Mouse (Mus musculus) neural tube, embryonic 12.5 days (tissue): ENCODE measurements around the gene Olfr631. TPM values are rescaled to one million over a fixed set of nuclear protein-coding genes. Genes with fewer than 3 reads are reported as not detected.
"Not testable (repeated sequence)": the region's sequence is repeated elsewhere in the genome, so short reads cannot be mapped to it uniquely, and the experiment has no call there.

Source experiments
- ATAC-seq: fragments of 200-750 bp; cut with Nextera tagmentation; 2 replicates; pipeline ENCODE4 v1.8.0; 2017; ENCODE audit warnings: low read depth, mild to moderate bottlenecking, moderate TSS enrichment, moderate library complexity; ENCODE audit not compliant: low FRiP score
- H3K27ac ChIP-seq: fragments of 300-500 bp; sonication (generic); 2 replicates; pipeline ENCODE4 v1.5.1; 2016
- H3K27me3 ChIP-seq: fragments of 300-500 bp; sonication (generic); replicated peaks from 2 replicates; pipeline ENCODE4 v1.6.1; 2016; ENCODE audit warnings: mild to moderate bottlenecking
- H3K36me3 ChIP-seq: fragments of 300-500 bp; sonication (generic); 2 replicates; pipeline ENCODE4 v1.6.1; 2016; ENCODE audit warnings: mild to moderate bottlenecking
- H3K4me1 ChIP-seq: fragments of 300-500 bp; sonication (generic); 2 replicates; pipeline ENCODE4 v1.6.1; 2016
- H3K4me2 ChIP-seq: fragments of 300-500 bp; sonication (generic); replicated peaks from 2 replicates; pipeline ENCODE4 v1.6.1; 2016; ENCODE audit warnings: mild to moderate bottlenecking
- H3K4me3 ChIP-seq: fragments of 300-500 bp; sonication (generic); 2 replicates; pipeline ENCODE4 v1.5.1; 2016
- H3K9ac ChIP-seq: fragments of 300-500 bp; sonication (generic); 2 replicates; pipeline ENCODE4 v1.6.1; 2016; ENCODE audit warnings: mild to moderate bottlenecking
- H3K9me3 ChIP-seq: fragments of 300-500 bp; sonication (generic); 2 replicates; pipeline ENCODE4 v1.6.1; 2016; ENCODE audit warnings: mild to moderate bottlenecking
- WGBS: fragments of 180-500 bp; shearing (Covaris S2); methylation state at CpG from one replicate; pipeline ENCODE4 v1.1.7; 2016; 5-methylcytosine and 5-hydroxymethylcytosine counted together
- polyA plus RNA-seq: library from polyadenylated mRNA; unstranded; fragments of >200 nt; fragmentation: Nextera tagmentation; extraction: Ambion mirVana; gene quantifications from 2 replicates; pipeline ENCODE4 v1.2.1, GENCODE M21; 2016

Olfr631 gene
- not detected in 2 replicates for polyA plus RNA-seq

- H3K36me3 ChIP-seq: no peaks in the 10 kb centered on the region
- H3K27me3 ChIP-seq: no peaks in the 10 kb centered on the region
- no peak within 1 kb of the TSS for H3K27ac ChIP-seq
- H3K9ac ChIP-seq: no peak within 1 kb of the TSS
- no peak within 1 kb of the TSS for H3K4me3 ChIP-seq
- no peaks in the 10 kb centered on the region for H3K4me1 ChIP-seq
- no peaks in the 10 kb centered on the region for H3K9me3 ChIP-seq
- no peak for ATAC-seq
- no peak within 1 kb of the TSS for H3K4me2 ChIP-seq
Observed at GRCm38 (mm10) chr7:103928525-103928924, at the start of gene Olfr631. TSS of gene Olfr631 (plus strand) at chr7:103928825.

- Histone ChIP-seq H3K4me3 (no peak within 1 kb of the TSS), H3K36me3 (no peaks in the 10 kb centered on the region), H3K9ac (no peak within 1 kb of the TSS), H3K4me1 (no peaks in the 10 kb centered on the region), H3K27ac (no peak within 1 kb of the TSS), H3K9me3 (no peaks in the 10 kb centered on the region), H3K27me3 (no peaks in the 10 kb centered on the region), H3K4me2 (no peak within 1 kb of the TSS)
- ATAC-seq: no peak
Observed at GRCm38 (mm10) chr7:103886152-103886551, 42.5 kb upstream of the Olfr631 start, which contains the start of gene Olfr66. TSS of gene Olfr66 (minus strand) at chr7:103886252.

- no peak within 1 kb of the TSS for H3K27ac ChIP-seq
- no peaks in the 10 kb centered on the region for H3K27me3 ChIP-seq
- H3K36me3 ChIP-seq: no peaks in the 10 kb centered on the region
- no peak within 1 kb of the TSS for H3K4me2 ChIP-seq
- H3K9ac ChIP-seq: no peak within 1 kb of the TSS
- no peaks in the 10 kb centered on the region for H3K9me3 ChIP-seq
- ATAC-seq: no peak
- no peak within 1 kb of the TSS for H3K4me3 ChIP-seq
- 88% methylated on average over 1 of the region's 1 CpGs for WGBS
- no peaks in the 10 kb centered on the region for H3K4me1 ChIP-seq
Observed at GRCm38 (mm10) chr7:103894385-103894784, 34.2 kb upstream of the Olfr631 start, which contains the start of gene Olfr64. TSS of gene Olfr64 (minus strand) at chr7:103894485.

GRCm38 (mm10) chr7:103903187-103903586 is 25.4 kb upstream of the Olfr631 start, which contains the start of gene Olfr65:
TSS of gene Olfr65 (plus strand) at chr7:103903487.
- Histone ChIP-seq H3K4me2 (no peak within 1 kb of the TSS), H3K4me1 (no peaks in the 10 kb centered on the region), H3K9me3 (no peaks in the 10 kb centered on the region), H3K27ac (no peak within 1 kb of the TSS), H3K4me3 (no peak within 1 kb of the TSS), H3K36me3 (no peaks in the 10 kb centered on the region), H3K9ac (no peak within 1 kb of the TSS), H3K27me3 (no peaks in the 10 kb centered on the region)
- 79% methylated on average over 2 of the region's 2 CpGs for WGBS
- ATAC-seq: no peak

GRCm38 (mm10) chr7:103910047-103910446 is 18.6 kb upstream of the Olfr631 start:
- 58% methylated on average over 3 of the region's 3 CpGs for WGBS
- Histone ChIP-seq H3K9me3 (no peaks in the 10 kb centered on the region), H3K4me3 (no peak overlapping the region), H3K27me3 (no peaks in the 10 kb centered on the region), H3K4me1 (no peaks in the 10 kb centered on the region), H3K9ac (no peak overlapping the region), H3K36me3 (no peaks in the 10 kb centered on the region), H3K27ac (no peak overlapping the region), H3K4me2 (no peak overlapping the region)
- no peak for ATAC-seq

- Histone ChIP-seq H3K27ac (no peak overlapping the region), H3K27me3 (no peaks in the 10 kb centered on the region), H3K4me3 (no peak overlapping the region), H3K36me3 (no peaks in the 10 kb centered on the region), H3K4me1 (no peaks in the 10 kb centered on the region), H3K9me3 (no peaks in the 10 kb centered on the region), H3K9ac (no peak overlapping the region), H3K4me2 (no peak overlapping the region)
- 45% methylated on average over 8 of the region's 8 CpGs for WGBS
- no peak for ATAC-seq
Observed at GRCm38 (mm10) chr7:103912969-103913511, 15.6 kb upstream of the Olfr631 start.

- H3K36me3 ChIP-seq: no peaks in the 10 kb centered on the region
- no peak overlapping the region for H3K4me3 ChIP-seq
- no peaks in the 10 kb centered on the region for H3K4me1 ChIP-seq
- H3K4me2 ChIP-seq: no peak overlapping the region
- H3K27me3 ChIP-seq: no peaks in the 10 kb centered on the region
- H3K9me3 ChIP-seq: no peaks in the 10 kb centered on the region
- H3K27ac ChIP-seq: no peak overlapping the region
- no peak overlapping the region for H3K9ac ChIP-seq
- ATAC-seq: no peak
Observed at GRCm38 (mm10) chr7:103915338-103915737, 13.3 kb upstream of the Olfr631 start.

GRCm38 (mm10) chr7:103934264-103934663 is 5.6 kb downstream of the Olfr631 start, which contains the start of gene Olfr632:
TSS of gene Olfr632 (plus strand) at chr7:103934347.
- Histone ChIP-seq H3K4me2 (no peak within 1 kb of the TSS), H3K27me3 (no peaks in the 10 kb centered on the region), H3K4me1 (no peaks in the 10 kb centered on the region), H3K9me3 (no peaks in the 10 kb centered on the region), H3K9ac (no peak within 1 kb of the TSS), H3K36me3 (no peaks in the 10 kb centered on the region), H3K4me3 (no peak within 1 kb of the TSS), H3K27ac (no peak within 1 kb of the TSS)
- no peak for ATAC-seq
- 76% methylated on average over 2 of the region's 2 CpGs for WGBS

GRCm38 (mm10) chr7:103942730-103943129 is 14.1 kb downstream of the Olfr631 start:
- Histone ChIP-seq H3K36me3 (no peaks in the 10 kb centered on the region), H3K4me1 (no peaks in the 10 kb centered on the region), H3K9ac (no peak overlapping the region), H3K4me3 (no peak overlapping the region), H3K9me3 (no peaks in the 10 kb centered on the region), H3K4me2 (no peak overlapping the region), H3K27me3 (no peaks in the 10 kb centered on the region), H3K27ac (no peak overlapping the region)
- 17% methylated on average over 2 of the region's 2 CpGs for WGBS
- ATAC-seq: no peak

GRCm38 (mm10) chr7:103944137-103944536 is 15.5 kb downstream of the Olfr631 start, which contains the start of gene Olfr633:
TSS of gene Olfr633 (plus strand) at chr7:103944437.
- no peaks in the 10 kb centered on the region for H3K27me3 ChIP-seq
- no peak within 1 kb of the TSS for H3K4me3 ChIP-seq
- H3K27ac ChIP-seq: no peak within 1 kb of the TSS
- no peaks in the 10 kb centered on the region for H3K36me3 ChIP-seq
- H3K4me1 ChIP-seq: no peaks in the 10 kb centered on the region
- no peak within 1 kb of the TSS for H3K4me2 ChIP-seq
- H3K9ac ChIP-seq: no peak within 1 kb of the TSS
- no peaks in the 10 kb centered on the region for H3K9me3 ChIP-seq
- ATAC-seq: no peak

- not testable (repeated sequence) for H3K27ac ChIP-seq, H3K4me2 ChIP-seq, H3K4me3 ChIP-seq, H3K4me1 ChIP-seq, H3K36me3 ChIP-seq, ATAC-seq, H3K9me3 ChIP-seq, H3K27me3 ChIP-seq, H3K9ac ChIP-seq
- WGBS: 93% methylated on average over 22 of the region's 22 CpGs
Observed at GRCm38 (mm10) chr7:103966873-103967272, 38.2 kb downstream of the Olfr631 start.

- Histone ChIP-seq H3K27ac (no peak within 1 kb of the TSS), H3K4me1 (no peaks in the 10 kb centered on the region), H3K4me2 (no peak within 1 kb of the TSS), H3K4me3 (no peak within 1 kb of the TSS), H3K27me3 (no peaks in the 10 kb centered on the region), H3K9ac (no peak within 1 kb of the TSS), H3K36me3 (no peaks in the 10 kb centered on the region), H3K9me3 (no peaks in the 10 kb centered on the region)
- ATAC-seq: no peak
- WGBS: 76% methylated on average over 1 of the region's 1 CpGs
Observed at GRCm38 (mm10) chr7:103970852-103971251, 42.2 kb downstream of the Olfr631 start, which contains the start of gene Olfr635. TSS of gene Olfr635 (plus strand) at chr7:103971152.

- no peak overlapping the region for H3K4me2 ChIP-seq
- 86% methylated on average over 1 of the region's 1 CpGs for WGBS
- ATAC-seq: no peak
Observed at GRCm38 (mm10) chr7:103971782-103972181, 43.2 kb downstream of the Olfr631 start.

More at GRCm38 (mm10) chr7:103971782-103972181, 43.2 kb downstream of the Olfr631 start:
- H3K4me1 ChIP-seq: no peaks in the 10 kb centered on the region
- H3K27ac ChIP-seq: no peak overlapping the region
- no peak overlapping the region for H3K9ac ChIP-seq
- H3K27me3 ChIP-seq: no peaks in the 10 kb centered on the region
- H3K36me3 ChIP-seq: no peaks in the 10 kb centered on the region
- H3K4me3 ChIP-seq: no peak overlapping the region
- no peaks in the 10 kb centered on the region for H3K9me3 ChIP-seq
